Mouse (Mus musculus) forebrain, embryonic 16.5 days (tissue): ENCODE measurements at regions not wholly inside any gene's neighbourhood (a gene's known extent, or its start where the extent isn't known, plus 50 kb on each side); places are given as distances from the start of the nearest gene placed in this dataset.
A peak's percentile ranks its signal among the peaks of the same experiment; 100 is the strongest.
"Not testable (repeated sequence)": the region's sequence is repeated elsewhere in the genome, so short reads cannot be mapped to it uniquely, and the experiment has no call there.

ENCODE experiments used
- ATAC-seq: fragments of 200-750 bp; cut with Nextera tagmentation; 2 replicates; pipeline ENCODE4 v1.8.0; 2017; ENCODE audit warnings: mild to moderate bottlenecking, moderate library complexity
- H3K27ac ChIP-seq: fragments of 300-500 bp; sonication (generic); 2 replicates; pipeline ENCODE4 v1.5.1; 2014; ENCODE audit warnings: low read length, control low read depth
- H3K27me3 ChIP-seq: fragments of 300-500 bp; sonication (generic); replicated peaks from 2 replicates; pipeline ENCODE4 v1.6.1; 2014; ENCODE audit warnings: low read length; ENCODE audit not compliant: control insufficient read depth, insufficient read depth
- H3K36me3 ChIP-seq: fragments of 300-500 bp; sonication (generic); 2 replicates; pipeline ENCODE4 v1.6.1; 2014; ENCODE audit not compliant: control insufficient read depth, insufficient read depth
- H3K4me1 ChIP-seq: fragments of 300-500 bp; sonication (generic); replicated peaks from 2 replicates; pipeline ENCODE4 v1.6.1; 2014; ENCODE audit warnings: low read length; ENCODE audit not compliant: control insufficient read depth, insufficient read depth
- H3K4me2 ChIP-seq: fragments of 300-500 bp; sonication (generic); 2 replicates; pipeline ENCODE4 v1.6.1; 2014; ENCODE audit warnings: mild to moderate bottlenecking, low read length, control low read depth
- H3K4me3 ChIP-seq: fragments of 300-500 bp; sonication (generic); replicated peaks from 2 replicates; pipeline ENCODE4 v1.5.1; 2014; ENCODE audit warnings: mild to moderate bottlenecking, low read length, control low read depth
- H3K9ac ChIP-seq: fragments of 300-500 bp; sonication (generic); replicated peaks from 2 replicates; pipeline ENCODE4 v1.6.1; 2014; ENCODE audit warnings: low read depth, low read length, control low read depth
- H3K9me3 ChIP-seq: fragments of 300-500 bp; sonication (generic); 2 replicates; pipeline ENCODE4 v1.6.1; 2016; ENCODE audit warnings: low read length; ENCODE audit not compliant: control insufficient read depth
- WGBS: fragments of 180-500 bp; shearing (Covaris S2); extraction: QIAGEN DNeasy Blood & Tissue Kit; methylation state at CpG from one replicate; pipeline ENCODE4 v1.1.7; 2014; 5-methylcytosine and 5-hydroxymethylcytosine counted together

DNA sequence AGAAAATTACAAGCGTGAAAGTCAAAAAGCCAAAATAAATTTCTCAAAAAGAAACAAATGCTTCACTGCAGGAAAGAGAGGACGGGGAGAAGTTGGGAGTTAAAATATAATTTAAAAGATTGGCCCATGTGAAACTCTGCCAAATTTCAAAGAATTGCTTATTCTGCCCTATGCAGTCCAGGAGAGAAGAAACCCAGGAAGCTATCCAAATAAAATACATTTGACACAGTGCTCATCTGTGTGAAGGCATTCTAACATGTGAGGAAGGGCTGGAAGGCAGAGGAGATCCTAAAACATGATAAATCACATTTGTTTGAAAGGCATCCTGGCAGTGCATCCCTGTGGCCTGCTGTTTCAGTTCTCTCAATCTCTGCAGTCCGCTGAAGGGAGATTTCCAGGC is 108.5 kb upstream of the Ptgfr start:
- Histone ChIP-seq H3K27me3 (no peaks in the 10 kb centered on the region), H3K27ac (no peak overlapping the region), H3K4me1 (no peaks in the 10 kb centered on the region), H3K4me3 (no peak overlapping the region), H3K36me3 (no peaks in the 10 kb centered on the region), H3K4me2 (no peak overlapping the region), H3K9me3 (no peaks in the 10 kb centered on the region), H3K9ac (no peak overlapping the region)
- WGBS: 79% methylated on average over 3 of the region's 3 CpGs
- ATAC-seq: no peak

DNA sequence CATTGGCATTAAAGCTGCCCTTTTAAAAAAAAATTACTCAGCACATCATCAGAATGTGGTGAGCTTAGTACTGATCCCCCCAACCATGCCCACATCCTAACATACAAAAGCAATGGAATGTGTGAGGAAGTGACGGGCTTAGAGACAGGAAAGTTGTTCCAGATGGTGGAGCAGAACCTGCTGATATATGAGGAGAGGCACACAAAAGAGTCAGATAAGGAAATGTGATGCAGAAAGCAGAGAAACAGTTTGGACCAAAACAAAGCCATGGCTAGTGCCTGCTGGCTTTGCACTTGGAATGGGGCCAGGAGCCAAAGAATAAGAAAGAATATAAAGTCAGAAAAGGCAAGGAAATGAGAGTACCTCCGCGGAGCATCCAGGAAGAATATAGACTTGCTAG is 106.1 kb upstream of the Ptgfr start:
- Histone ChIP-seq H3K27me3 (no peaks in the 10 kb centered on the region), H3K4me1 (no peaks in the 10 kb centered on the region), H3K4me3 (no peak overlapping the region), H3K9me3 (no peaks in the 10 kb centered on the region), H3K4me2 (no peak overlapping the region), H3K27ac (no peak overlapping the region), H3K9ac (no peak overlapping the region), H3K36me3 (no peaks in the 10 kb centered on the region)
- WGBS: 74% methylated on average over 3 of the region's 3 CpGs
- no peak for ATAC-seq

- Histone ChIP-seq H3K4me3 (no peak overlapping the region), H3K4me2 (no peak overlapping the region), H3K9me3 (no peaks in the 10 kb centered on the region), H3K27ac (no peak overlapping the region), H3K36me3 (no peaks in the 10 kb centered on the region), H3K9ac (no peak overlapping the region), H3K4me1 (no peaks in the 10 kb centered on the region), H3K27me3 (no peaks in the 10 kb centered on the region)
- no peak for ATAC-seq
- WGBS: 94% methylated on average over 2 of the region's 2 CpGs
Observed at GRCm38 (mm10) chr3:151938472-151939029, 101.1 kb upstream of the Ptgfr start.

DNA sequence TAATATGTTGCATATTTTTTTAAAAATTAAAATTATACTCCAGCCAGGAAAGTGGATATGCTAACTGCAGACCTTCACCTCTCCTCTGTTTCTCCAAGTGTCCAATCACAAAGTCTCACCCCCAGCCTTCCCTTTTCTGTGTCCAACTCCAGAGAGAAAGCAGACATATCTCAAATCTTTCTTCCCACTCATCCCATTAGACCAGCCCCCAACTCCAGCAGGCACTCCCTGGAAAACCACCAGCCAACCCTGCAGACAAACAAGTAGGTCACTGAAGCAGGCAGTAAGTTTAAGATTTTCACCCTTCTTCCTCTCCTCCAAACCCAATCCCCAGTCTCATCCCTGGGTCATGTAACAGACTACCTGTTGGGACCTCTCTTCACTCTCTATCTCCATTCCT is 94.2 kb upstream of the Ptgfr start:
- H3K4me1 ChIP-seq: no peaks in the 10 kb centered on the region
- H3K27ac ChIP-seq: no peak overlapping the region
- 0 out of 2 replicates have a peak, but pooled peaks cover 5% of the 10 kb centered on the region for H3K9me3 ChIP-seq
- H3K4me3 ChIP-seq: no peak overlapping the region
- no peaks in the 10 kb centered on the region for H3K27me3 ChIP-seq
- no peak overlapping the region for H3K9ac ChIP-seq
- no peak overlapping the region for H3K4me2 ChIP-seq
- no peaks in the 10 kb centered on the region for H3K36me3 ChIP-seq
- ATAC-seq: no peak

GRCm38 (mm10) chr3:151931096-151931495 is 93.7 kb upstream of the Ptgfr start:
- Histone ChIP-seq H3K9ac (no peak overlapping the region), H3K9me3 (peaks cover 7% of the 10 kb centered on the region; the same call in 1 of the 2 replicates), H3K4me1 (no peaks in the 10 kb centered on the region), H3K4me2 (no peak overlapping the region), H3K27me3 (no peaks in the 10 kb centered on the region), H3K27ac (no peak overlapping the region), H3K36me3 (no peaks in the 10 kb centered on the region), H3K4me3 (no peak overlapping the region)
- WGBS: 86% methylated on average over 3 of the region's 3 CpGs
- ATAC-seq: no peak

DNA sequence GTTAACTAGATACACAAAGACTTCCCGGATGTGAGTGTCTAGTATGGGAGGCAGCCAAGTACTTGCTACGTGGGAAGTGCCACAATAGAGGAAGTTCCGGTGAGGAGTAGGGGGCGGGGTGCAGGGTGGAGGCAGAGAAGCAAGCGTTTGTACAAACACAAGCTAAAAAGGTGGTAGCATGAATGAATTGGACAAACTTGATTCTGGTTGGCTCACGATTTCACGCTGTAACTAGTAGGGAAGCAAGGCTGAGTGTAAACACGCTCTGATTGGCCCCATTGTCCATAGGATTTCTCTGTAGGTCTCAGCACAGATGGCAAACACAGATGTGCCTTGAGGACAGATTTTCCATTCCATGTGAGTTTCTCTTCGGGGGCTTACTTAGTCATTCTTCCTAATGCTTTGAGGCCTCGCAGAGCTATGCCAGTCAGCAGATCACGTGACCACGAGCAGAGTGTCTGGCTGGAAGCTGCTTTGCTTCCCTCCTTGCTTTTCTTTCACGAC is 76.6 kb upstream of the Ptgfr start:
- whole genome bisulfite sequencing: 45% methylated on average over 13 of the region's 13 CpGs
- no peak overlapping the region for H3K9ac ChIP-seq
- no peak overlapping the region for H3K27ac ChIP-seq
- peak overlapping the region; percentile 31 for H3K4me2 ChIP-seq
- ATAC-seq: peak; percentile 93
- no peaks in the 10 kb centered on the region for H3K27me3 ChIP-seq
- H3K4me1 ChIP-seq: no peaks in the 10 kb centered on the region
- H3K36me3 ChIP-seq: no peaks in the 10 kb centered on the region
- H3K4me3 ChIP-seq: peak overlapping the region; percentile 18; the same call in 1 of the 2 replicates
- H3K9me3 ChIP-seq: no peaks in the 10 kb centered on the region

GRCm38 (mm10) chr3:151912292-151912691 is 74.9 kb upstream of the Ptgfr start:
- H3K27ac ChIP-seq, H3K27me3 ChIP-seq, H3K4me1 ChIP-seq, H3K4me2 ChIP-seq, H3K9me3 ChIP-seq, H3K36me3 ChIP-seq, H3K9ac ChIP-seq, H3K4me3 ChIP-seq, ATAC-seq: not testable (repeated sequence)
- 82% methylated on average over 11 of the region's 11 CpGs for WGBS

DNA sequence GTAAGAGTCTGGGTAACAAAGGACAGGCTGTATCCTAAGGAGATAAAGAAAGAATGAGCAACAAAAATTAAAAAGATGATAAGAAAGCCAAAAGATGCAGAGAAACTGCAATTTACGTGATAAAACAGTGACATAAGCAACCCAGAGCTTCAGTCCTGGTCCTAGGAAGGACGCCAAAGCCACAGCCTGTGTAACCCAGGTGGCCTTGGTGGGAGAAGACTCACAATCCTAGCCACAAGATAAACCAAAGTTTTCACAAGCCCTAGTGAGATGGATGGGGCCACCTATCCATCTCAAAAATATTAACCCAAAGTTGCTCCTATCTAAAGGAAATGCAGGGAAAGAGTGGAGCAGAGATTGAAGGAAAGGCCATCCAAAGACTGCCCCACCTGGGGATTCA is 73.4 kb upstream of the Ptgfr start:
- Histone ChIP-seq H3K4me3 (no peak overlapping the region), H3K9me3 (no peaks in the 10 kb centered on the region), H3K27ac (no peak overlapping the region), H3K9ac (no peak overlapping the region), H3K27me3 (no peaks in the 10 kb centered on the region), H3K4me1 (no peaks in the 10 kb centered on the region), H3K4me2 (no peak overlapping the region), H3K36me3 (no peaks in the 10 kb centered on the region)
- 88% methylated on average over 2 of the region's 2 CpGs for WGBS
- ATAC-seq: no peak

DNA sequence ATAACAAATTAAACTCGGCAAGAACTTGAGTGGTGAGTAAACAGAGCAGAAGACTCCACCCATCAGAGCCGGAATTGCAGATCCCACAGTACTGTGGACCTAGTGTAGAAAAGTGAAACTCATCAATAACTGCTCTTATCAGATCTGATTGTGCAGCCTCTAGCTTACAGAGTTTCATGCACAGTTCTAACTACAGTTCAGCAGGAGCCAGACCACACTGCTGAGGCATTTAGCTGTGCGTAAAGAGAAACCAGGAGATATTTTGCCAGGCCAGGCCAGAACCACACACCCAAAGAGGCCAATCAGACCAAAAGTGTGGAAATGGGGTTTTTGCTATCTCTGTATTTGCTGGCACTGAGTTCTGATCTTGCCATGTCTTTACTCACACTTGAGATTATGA is 71.9 kb upstream of the Ptgfr start:
- no peaks in the 10 kb centered on the region for H3K36me3 ChIP-seq
- H3K9ac ChIP-seq: no peak overlapping the region
- no peak for ATAC-seq
- H3K27me3 ChIP-seq: no peaks in the 10 kb centered on the region
- 85% methylated on average over 3 of the region's 3 CpGs for WGBS
- no peak overlapping the region for H3K27ac ChIP-seq
- no peaks in the 10 kb centered on the region for H3K4me1 ChIP-seq
- H3K4me2 ChIP-seq: no peak overlapping the region
- H3K9me3 ChIP-seq: no peaks in the 10 kb centered on the region
- H3K4me3 ChIP-seq: no peak overlapping the region

DNA sequence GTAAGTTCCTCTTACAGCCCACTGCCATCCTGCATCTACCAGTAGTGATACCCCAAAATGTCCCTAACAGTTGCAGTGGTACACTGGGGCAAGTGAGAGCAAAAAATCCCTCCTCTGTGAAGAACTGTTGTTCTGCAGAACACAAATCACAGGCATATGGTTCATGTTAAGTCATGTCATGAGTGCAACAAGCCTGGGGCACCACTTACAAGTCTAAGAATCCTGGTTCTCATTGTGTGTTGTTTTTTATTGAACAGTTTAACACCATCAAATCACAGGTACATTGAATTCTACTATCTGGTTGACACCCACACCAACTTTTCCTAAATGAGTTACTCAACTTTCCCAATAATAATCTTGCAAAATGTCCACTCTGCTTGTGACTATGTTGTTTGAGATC is 71.5 kb upstream of the Ptgfr start:
- Histone ChIP-seq H3K36me3 (no peaks in the 10 kb centered on the region), H3K4me3 (no peak overlapping the region), H3K9me3 (no peaks in the 10 kb centered on the region), H3K4me2 (no peak overlapping the region), H3K27ac (no peak overlapping the region), H3K9ac (no peak overlapping the region), H3K4me1 (no peaks in the 10 kb centered on the region), H3K27me3 (no peaks in the 10 kb centered on the region)
- no peak for ATAC-seq
